Mouse (Mus musculus): ENCODE data around the gene Wdr73. TPM values are rescaled to one million over a fixed set of nuclear protein-coding genes. Genes with fewer than 3 reads are reported as not detected.

Gene Wdr73
- total and polyA plus RNA-seq, 2 experiments from 2014 or later: 12.4 to 22.4 TPM

GRCm38 (mm10) chr7:80888595-80888994 lies 12.5 kb downstream of the Wdr73 start:
- ATAC-seq (ENCODE audit: insufficient read depth, low read depth) (no peak), DNase-seq (ENCODE audit: low spot score) (no peak)
- WGBS: 66% methylated on average over 7 of the region's 7 CpGs
- TF ChIP-seq EP300 (IDR thresholded peaks at IDR 0.05; ENCODE audit: low read depth) (no peak), CTCF (IDR thresholded peaks at IDR 0.05; ENCODE audit: low read depth) (no peak)
- no peak overlapping the region for H3K9ac ChIP-seq (replicated peaks; ENCODE audit: low read depth, low read length)
- H3K27me3 ChIP-seq (ENCODE audit: control insufficient read depth, insufficient read depth, low read length): no peaks in the 10 kb centered on the region
- H3K4me2 ChIP-seq (ENCODE audit: low read depth, low read length): no peak overlapping the region
- peak overlapping the region; percentile 78 for H3K27ac ChIP-seq (ENCODE audit: low read depth)
- H3K4me3 ChIP-seq (ENCODE audit: low read depth, low read length): no peak overlapping the region
- no peaks in the 10 kb centered on the region for H3K9me3 ChIP-seq (replicated peaks; ENCODE audit: control insufficient read depth, low read length)
- H3K36me3 ChIP-seq (replicated peaks; ENCODE audit: control insufficient read depth, insufficient read depth, low read length): peaks cover 30% of the 10 kb centered on the region
- H3K4me1 ChIP-seq (ENCODE audit: control insufficient read depth, insufficient read depth): no peaks in the 10 kb centered on the region; the same call in 1 of the 2 replicates

GRCm38 (mm10) chr7:80885666-80886065 lies 15.4 kb downstream of the Wdr73 start:
- peaks cover 5% of the 10 kb centered on the region; the same call in 1 of the 2 replicates for H3K4me1 ChIP-seq (ENCODE audit: control insufficient read depth, insufficient read depth)
- H3K27me3 ChIP-seq (ENCODE audit: control insufficient read depth, insufficient read depth, low read length): no peaks in the 10 kb centered on the region
- H3K9me3 ChIP-seq (replicated peaks; ENCODE audit: control insufficient read depth, low read length): no peaks in the 10 kb centered on the region
- H3K27ac ChIP-seq (ENCODE audit: low read depth): no peak overlapping the region
- DNase-seq (ENCODE audit: low spot score) (no peak), ATAC-seq (ENCODE audit: insufficient read depth, low read depth) (no peak)
- H3K4me2 ChIP-seq (ENCODE audit: low read depth, low read length): no peak overlapping the region
- 0 out of 2 replicates have a peak, but pooled peaks cover 1% of the 10 kb centered on the region for H3K36me3 ChIP-seq (replicated peaks; ENCODE audit: control insufficient read depth, insufficient read depth, low read length)
- H3K9ac ChIP-seq (replicated peaks; ENCODE audit: low read depth, low read length): no peak overlapping the region
- TF ChIP-seq CTCF (IDR thresholded peaks at IDR 0.05; ENCODE audit: low read depth) (peak; percentile 55), EP300 (IDR thresholded peaks at IDR 0.05; ENCODE audit: low read depth) (no peak)
- WGBS: 30% methylated on average over 1 of the region's 1 CpGs
- H3K4me3 ChIP-seq (ENCODE audit: low read depth, low read length): no peak overlapping the region

- no peaks in the 10 kb centered on the region for H3K27me3 ChIP-seq (ENCODE audit: control insufficient read depth, insufficient read depth, low read length)
- peak; percentile 92 for ATAC-seq (ENCODE audit: insufficient read depth, low read depth)
- no peaks in the 10 kb centered on the region for H3K9me3 ChIP-seq (replicated peaks; ENCODE audit: control insufficient read depth, low read length)
- no peak overlapping the region for H3K27ac ChIP-seq (ENCODE audit: low read depth)
- 19% methylated on average over 14 of the region's 14 CpGs for WGBS
- peak overlapping the region; percentile 6; the same call in 1 of the 2 replicates for H3K4me3 ChIP-seq (ENCODE audit: low read depth, low read length)
- peak; percentile 79 for DNase-seq (ENCODE audit: low spot score)
- TF ChIP-seq CTCF (IDR thresholded peaks at IDR 0.05; ENCODE audit: low read depth) (peak; percentile 58), EP300 (IDR thresholded peaks at IDR 0.05; ENCODE audit: low read depth) (no peak)
- peaks cover 5% of the 10 kb centered on the region; the same call in 1 of the 2 replicates for H3K4me1 ChIP-seq (ENCODE audit: control insufficient read depth, insufficient read depth)
- H3K4me2 ChIP-seq (ENCODE audit: low read depth, low read length): peak overlapping the region; percentile 49
- H3K9ac ChIP-seq (replicated peaks; ENCODE audit: low read depth, low read length): no peak overlapping the region
- no peaks in the 10 kb centered on the region for H3K36me3 ChIP-seq (replicated peaks; ENCODE audit: control insufficient read depth, insufficient read depth, low read length)
Measured at GRCm38 (mm10) chr7:80882830-80883505, 18.1 kb downstream of the Wdr73 start.

GRCm38 (mm10) chr7:80875727-80876126 lies 25.3 kb downstream of the Wdr73 start:
- Histone ChIP-seq H3K36me3 (replicated peaks; ENCODE audit: control insufficient read depth, insufficient read depth, low read length) (peaks cover 54% of the 10 kb centered on the region), H3K9ac (replicated peaks; ENCODE audit: low read depth, low read length) (no peak overlapping the region), H3K4me2 (ENCODE audit: low read depth, low read length) (no peak overlapping the region), H3K27ac (ENCODE audit: low read depth) (no peak overlapping the region), H3K27me3 (ENCODE audit: control insufficient read depth, insufficient read depth, low read length) (no peaks in the 10 kb centered on the region), H3K4me1 (ENCODE audit: control insufficient read depth, insufficient read depth) (no peaks in the 10 kb centered on the region), H3K9me3 (replicated peaks; ENCODE audit: control insufficient read depth, low read length) (no peaks in the 10 kb centered on the region), H3K4me3 (ENCODE audit: low read depth, low read length) (no peak overlapping the region)
- WGBS: 70% methylated on average over 37 of the region's 37 CpGs
- ATAC-seq (ENCODE audit: insufficient read depth, low read depth) (no peak), DNase-seq (ENCODE audit: low spot score) (no peak)
- TF ChIP-seq CTCF (IDR thresholded peaks at IDR 0.05; ENCODE audit: low read depth): no peak
- no peak for TF ChIP-seq EP300 (IDR thresholded peaks at IDR 0.05; ENCODE audit: low read depth)

- no peak overlapping the region for H3K4me2 ChIP-seq (ENCODE audit: low read depth, low read length)
- no peaks in the 10 kb centered on the region for H3K27me3 ChIP-seq (ENCODE audit: control insufficient read depth, insufficient read depth, low read length)
- H3K9ac ChIP-seq (replicated peaks; ENCODE audit: low read depth, low read length): no peak overlapping the region
- ATAC-seq (ENCODE audit: insufficient read depth, low read depth) (no peak), DNase-seq (ENCODE audit: low spot score) (no peak)
- H3K4me3 ChIP-seq (ENCODE audit: low read depth, low read length): no peak overlapping the region
- no peaks in the 10 kb centered on the region for H3K4me1 ChIP-seq (ENCODE audit: control insufficient read depth, insufficient read depth)
- TF ChIP-seq CTCF (IDR thresholded peaks at IDR 0.05; ENCODE audit: low read depth) (no peak), EP300 (IDR thresholded peaks at IDR 0.05; ENCODE audit: low read depth) (no peak)
- H3K9me3 ChIP-seq (replicated peaks; ENCODE audit: control insufficient read depth, low read length): no peaks in the 10 kb centered on the region
- 96% methylated on average over 2 of the region's 2 CpGs for WGBS
- no peak overlapping the region for H3K27ac ChIP-seq (ENCODE audit: low read depth)
- peaks cover 75% of the 10 kb centered on the region for H3K36me3 ChIP-seq (replicated peaks; ENCODE audit: control insufficient read depth, insufficient read depth, low read length)
Measured at GRCm38 (mm10) chr7:80873631-80874030, 27.4 kb downstream of the Wdr73 start.

GRCm38 (mm10) chr7:80873038-80873437 lies 28.0 kb downstream of the Wdr73 start:
- no peak for ATAC-seq (ENCODE audit: insufficient read depth, low read depth)
- H3K9me3 ChIP-seq (replicated peaks; ENCODE audit: control insufficient read depth, low read length): no peaks in the 10 kb centered on the region
- no peaks in the 10 kb centered on the region for H3K4me1 ChIP-seq (ENCODE audit: control insufficient read depth, insufficient read depth)
- TF ChIP-seq EP300 (IDR thresholded peaks at IDR 0.05; ENCODE audit: low read depth) (no peak), CTCF (IDR thresholded peaks at IDR 0.05; ENCODE audit: low read depth) (no peak)
- no peaks in the 10 kb centered on the region for H3K27me3 ChIP-seq (ENCODE audit: control insufficient read depth, insufficient read depth, low read length)
- H3K27ac ChIP-seq (ENCODE audit: low read depth): no peak overlapping the region
- no peak overlapping the region for H3K4me3 ChIP-seq (ENCODE audit: low read depth, low read length)
- no peak for DNase-seq (ENCODE audit: low spot score)
- peaks cover 81% of the 10 kb centered on the region for H3K36me3 ChIP-seq (replicated peaks; ENCODE audit: control insufficient read depth, insufficient read depth, low read length)
- no peak overlapping the region for H3K4me2 ChIP-seq (ENCODE audit: low read depth, low read length)
- H3K9ac ChIP-seq (replicated peaks; ENCODE audit: low read depth, low read length): no peak overlapping the region
- 89% methylated on average over 5 of the region's 5 CpGs for WGBS

Data from heart, postnatal 0 days (tissue).